Mouse (Mus musculus): ENCODE data around the gene Chil1.

Chil1 gene

GRCm38 (mm10) chr1:134230638-134231228 is 48.8 kb downstream of the Chil1 start:
- no peak for DNase-seq (ENCODE audit: low spot score in 2 of 2)

GRCm38 (mm10) chr1:134231270-134231669 is 49.3 kb downstream of the Chil1 start:
- DNase-seq (ENCODE audit: low spot score in 2 of 2), result no peak

- DNase-seq (ENCODE audit: low spot score in 2 of 2), result no peak
Measured at GRCm38 (mm10) chr1:134231681-134232080, 49.7 kb downstream of the Chil1 start.

DNA sequence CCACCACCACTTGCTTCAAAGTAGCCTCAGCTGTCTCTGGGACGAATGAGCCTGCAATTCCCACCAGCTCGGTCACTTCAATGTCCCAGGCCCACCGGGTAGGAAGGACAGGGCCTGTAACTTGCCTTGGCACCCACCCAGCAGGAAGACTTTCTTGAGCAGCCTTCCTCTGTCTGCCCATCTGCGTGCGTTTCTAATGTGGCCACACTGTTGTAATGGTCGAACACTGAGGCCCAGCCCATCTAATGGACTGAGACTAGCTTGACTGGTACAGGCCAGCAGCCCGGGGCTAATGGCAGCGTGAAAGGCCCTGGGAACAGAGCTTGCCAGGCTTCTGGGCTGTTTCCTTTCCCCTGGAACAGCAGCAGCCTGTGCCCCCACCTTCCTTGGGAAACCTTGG is 50.4 kb downstream of the Chil1 start:
- DNase-seq (ENCODE audit: low spot score in 2 of 2), result peak in 1 of 2 experiments; percentile 38

DNA sequence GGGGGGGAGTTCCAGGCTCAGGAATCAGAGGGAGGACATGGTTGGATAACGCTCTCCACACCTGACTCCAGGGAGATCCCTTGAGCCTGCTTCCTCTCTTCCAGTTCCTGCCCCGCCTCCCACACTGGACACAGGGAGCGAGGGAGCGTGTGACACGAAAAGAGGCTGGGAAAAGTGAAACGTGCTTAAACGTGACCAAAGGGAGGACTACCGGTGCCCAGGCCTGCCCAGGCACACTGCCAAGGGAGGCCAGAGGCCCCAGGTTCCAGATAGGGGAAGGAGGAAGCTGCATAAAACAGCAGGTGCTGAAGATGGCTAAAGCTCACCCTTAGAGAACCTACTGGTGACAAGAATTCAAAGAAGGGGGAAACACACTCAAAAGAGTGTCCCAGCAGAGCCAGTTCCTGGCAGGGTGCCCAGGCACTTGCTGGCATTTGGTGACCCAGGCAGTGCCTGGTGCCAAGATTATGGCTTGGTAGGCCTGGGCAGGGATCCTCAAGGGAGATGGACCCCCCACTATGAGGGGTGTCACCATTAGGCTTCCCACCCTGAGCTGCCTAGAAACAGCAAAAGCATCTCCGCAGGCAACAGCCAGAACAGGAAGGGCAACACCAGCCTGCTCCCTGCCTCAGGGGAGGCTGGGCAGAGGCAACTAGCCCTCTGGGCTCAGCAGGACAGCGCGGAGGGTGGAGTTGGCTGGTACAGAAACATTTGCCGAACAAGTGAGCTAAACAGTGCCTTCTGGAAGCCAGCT is 51.0 kb downstream of the Chil1 start:
- DNase-seq (ENCODE audit: low spot score in 2 of 2), result peak; percentile 69 to 79

- no peak for DNase-seq (ENCODE audit: low spot score in 2 of 2)
Measured at GRCm38 (mm10) chr1:134233681-134234454, 51.9 kb downstream of the Chil1 start.

GRCm38 (mm10) chr1:134234455-134235390 is 52.7 kb downstream of the Chil1 start:
- DNase-seq (ENCODE audit: low spot score in 2 of 2), result peak in 1 of 2 experiments; percentile 50

DNA sequence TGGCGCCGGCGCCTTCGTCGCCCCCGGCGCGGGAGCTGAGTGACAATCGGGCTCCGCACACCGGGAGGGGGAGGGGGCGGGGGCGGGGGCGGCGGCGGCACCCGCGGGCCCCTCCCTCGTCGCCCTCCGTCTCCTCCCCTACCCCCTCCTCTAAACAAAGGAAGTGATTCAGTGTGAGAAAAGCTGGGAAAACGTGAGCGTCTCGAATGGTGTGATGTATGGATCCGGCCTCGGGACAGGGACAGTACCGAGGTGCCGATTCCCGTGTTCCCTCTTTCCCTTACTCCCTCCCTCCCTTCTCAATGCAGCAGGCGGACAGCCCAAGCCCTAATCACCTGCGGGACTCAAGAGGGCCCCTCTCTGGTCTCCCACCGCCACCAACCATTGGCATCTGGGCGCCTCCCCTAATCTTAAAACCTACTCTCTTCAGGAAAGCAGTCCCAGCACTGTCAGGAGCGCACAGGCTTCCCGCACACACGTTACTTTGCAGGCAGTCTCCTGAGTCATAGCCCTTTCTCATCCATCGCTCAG is 53.5 kb downstream of the Chil1 start, which contains the start of gene Adora1:
Gene Adora1, minus strand, starts transcription at position 41 of the 531 bp plus-strand sequence.
- DNase-seq (ENCODE audit: low spot score in 2 of 2), result no peak

DNA sequence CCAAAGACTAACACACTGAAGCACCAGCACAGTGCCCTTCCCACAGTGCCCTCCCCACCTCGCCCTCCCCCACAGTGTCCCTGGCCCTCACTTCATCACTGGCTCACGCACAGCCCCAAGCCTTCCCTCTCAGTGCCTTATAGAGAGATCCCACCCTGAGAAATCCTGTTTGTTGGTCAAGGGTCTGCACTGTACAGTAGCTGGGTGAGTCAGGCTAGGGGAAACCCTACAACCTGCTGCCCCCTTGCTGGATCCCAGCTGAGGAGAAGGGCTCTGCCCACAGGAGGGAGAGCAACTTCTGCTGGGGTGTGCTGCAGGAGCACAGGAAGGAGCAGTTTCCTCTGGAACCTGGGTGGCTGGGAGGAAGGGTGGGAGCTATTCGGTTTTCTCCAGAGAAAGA is 54.2 kb downstream of the Chil1 start:
- DNase-seq (ENCODE audit: low spot score in 2 of 2), result no peak

DNA sequence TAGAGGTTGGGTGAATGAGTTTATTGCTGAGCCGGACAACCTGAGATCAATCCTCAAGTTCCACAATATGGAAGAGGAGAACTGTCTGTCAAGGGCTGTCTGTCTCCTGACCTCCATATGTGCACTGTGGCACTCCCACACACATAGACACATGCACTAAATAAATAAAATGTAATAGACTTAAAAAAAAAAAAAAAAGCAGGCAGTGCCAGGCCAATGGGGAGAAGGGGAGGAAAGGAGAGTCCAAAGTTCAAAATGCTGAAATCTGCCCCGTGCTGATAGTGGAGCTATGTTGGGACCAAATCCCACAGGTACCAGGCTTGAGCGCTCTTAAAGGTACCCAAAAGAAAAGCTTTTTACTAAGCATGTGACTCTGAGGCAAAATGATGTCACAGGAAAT is 55.5 kb downstream of the Chil1 start:
- no peak for DNase-seq (ENCODE audit: low spot score in 2 of 2)

All from urinary bladder, adult 18-20 months (tissue).